Mouse (Mus musculus) skeletal muscle tissue, postnatal 0 days (tissue): Measurements from ENCODE around the gene Vmn1r179. TPM values are rescaled to one million over a fixed set of nuclear protein-coding genes. Genes with fewer than 3 reads are reported as not detected.

Experiments used
- polyA plus RNA-seq: library from polyadenylated mRNA; unstranded; fragments of >200 nt; fragmentation: Nextera tagmentation; extraction: Ambion mirVana; gene quantifications from 2 replicates; pipeline ENCODE4 v1.2.1, GENCODE M21; 2015

Vmn1r179 gene
- polyA plus RNA-seq, result not detected in 2 replicates

GRCm38 (mm10) chr7:23926678-23927077 lies at the start of gene Vmn1r179:
Vmn1r179 (plus strand) TSS chr7:23926978.

GRCm38 (mm10) chr7:23891709-23892108 lies 35.1 kb upstream of the Vmn1r179 start, which contains the start of gene Vmn1r178:
Vmn1r178 (plus strand) TSS chr7:23892009.

DNA sequence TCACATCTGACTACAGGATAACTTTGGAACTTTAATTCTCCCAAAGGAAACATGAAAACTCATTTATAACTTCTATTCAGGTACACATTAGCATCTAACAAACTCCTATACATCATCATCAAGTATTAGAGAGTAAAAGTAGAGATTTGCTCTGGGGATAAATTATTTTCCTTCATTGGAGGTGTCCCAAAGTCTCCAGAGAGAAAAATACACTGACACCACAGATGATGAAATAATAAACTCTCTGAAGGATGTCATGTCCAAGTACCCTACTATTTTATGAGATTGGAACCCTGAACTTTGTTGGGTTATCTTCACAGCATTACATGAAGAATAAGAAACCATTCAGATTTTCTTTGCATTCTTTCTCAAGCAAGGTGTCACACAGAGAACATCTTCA lies 23.6 kb downstream of the Vmn1r179 start, which contains the start of gene Vmn1r180:
Gene Vmn1r180, plus strand, starts transcription at position 301 of the 400 bp plus-strand sequence.

GRCm38 (mm10) chr7:23974315-23974714 lies 47.5 kb downstream of the Vmn1r179 start, which contains the start of gene Vmn1r181:
Vmn1r181 (plus strand) TSS chr7:23974615.

Other genes with a start within 250 kb of the Vmn1r179 start
- not detected in 2 replicates for gene Vmn1r173, start 226.3 kb upstream of the Vmn1r179 start, polyA plus RNA-seq
- not detected in 2 replicates for gene Vmn1r174, start 174.7 kb upstream of the Vmn1r179 start, polyA plus RNA-seq
- not detected in 2 replicates for gene Vmn1r175, start 116.3 kb upstream of the Vmn1r179 start, polyA plus RNA-seq
- not detected in 2 replicates for gene Vmn1r176, start 89.6 kb upstream of the Vmn1r179 start, polyA plus RNA-seq
- gene Vmn1r177, start 60.5 kb upstream of the Vmn1r179 start, polyA plus RNA-seq, result not detected in 2 replicates
- not detected in 2 replicates for gene Vmn1r178, start 35.0 kb upstream of the Vmn1r179 start, polyA plus RNA-seq
- gene Vmn1r180, start 23.7 kb downstream of the Vmn1r179 start, polyA plus RNA-seq, result not detected in 2 replicates
- gene Vmn1r181, start 47.6 kb downstream of the Vmn1r179 start, polyA plus RNA-seq, result not detected in 2 replicates
- not detected in 2 replicates for gene V1rd19, start 74.7 kb downstream of the Vmn1r179 start, polyA plus RNA-seq
- not detected in 2 replicates for gene Vmn1r183, start 126.3 kb downstream of the Vmn1r179 start, polyA plus RNA-seq
- 4.3 and 5.5 TPM in 2 replicates for gene Zfp180, start 154.9 kb downstream of the Vmn1r179 start, polyA plus RNA-seq
- gene Zfp112, start 185.3 kb downstream of the Vmn1r179 start, polyA plus RNA-seq, result 3.9 and 4.4 TPM in 2 replicates
- gene Zfp235, start 207.2 kb downstream of the Vmn1r179 start, polyA plus RNA-seq, result 6.6 and 7.2 TPM in 2 replicates
- 0.57 and 0.59 TPM in 2 replicates for gene Zfp114, start 248.1 kb downstream of the Vmn1r179 start, polyA plus RNA-seq